Mouse (Mus musculus) kidney, adult 8-10 months (tissue): Measurements from ENCODE around the gene Scmh1.

Source experiments
- DNase-seq, 2 experiments: peaks; one replicate each; pipeline ENCODE4 v3.0.0; 2022

Scmh1 gene

GRCm38 (mm10) chr4:120556592-120556991 is 151.5 kb downstream of the Scmh1 start:
- DNase-seq = no peak

- peak in 1 of 2 experiments; percentile 37 for DNase-seq
Measured at GRCm38 (mm10) chr4:120565726-120566125, 160.6 kb downstream of the Scmh1 start.

GRCm38 (mm10) chr4:120568005-120568404 is 162.9 kb downstream of the Scmh1 start:
- peak in 1 of 2 experiments; percentile 45 for DNase-seq

GRCm38 (mm10) chr4:120569025-120569424 is 163.9 kb downstream of the Scmh1 start:
- peak; percentile 56 to 61 for DNase-seq

- peak; percentile 90 to 92 for DNase-seq
Measured at GRCm38 (mm10) chr4:120569486-120570437, 164.7 kb downstream of the Scmh1 start, which contains the start of gene Ctps. Ctps (minus strand) TSS chr4:120570276.

- DNase-seq = peak in 1 of 2 experiments; percentile 28
Measured at GRCm38 (mm10) chr4:120570438-120571069, 165.5 kb downstream of the Scmh1 start.

GRCm38 (mm10) chr4:120571070-120571464 is 166.0 kb downstream of the Scmh1 start:
- no peak for DNase-seq

GRCm38 (mm10) chr4:120571691-120572090 is 166.6 kb downstream of the Scmh1 start:
- DNase-seq = no peak
